Mouse (Mus musculus) liver, adult 2 months (tissue): ENCODE data around the gene Lin7c.

Experiments used
- CTCF ChIP-seq: fragments of 200-500 bp; IDR thresholded peaks from 2 replicates; pipeline ENCODE4 v1.5.1; 2011; ENCODE audit warnings: low read depth, low read length, control low read depth
- POLR2A ChIP-seq: fragments of 200-500 bp; IDR thresholded peaks from 2 replicates; pipeline ENCODE4 v1.6.1; 2011; ENCODE audit warnings: low read length, control low read depth; ENCODE audit not compliant: insufficient read depth; ENCODE audit errors: extremely low read depth

- TF ChIP-seq CTCF (no peak), POLR2A (no peak)
Observed at GRCm38 (mm10) chr2:109860832-109861231, 29.8 kb upstream of the Lin7c start.
